Mouse (Mus musculus): ENCODE results near the gene Cenpo. TPM values are rescaled to one million over a fixed set of nuclear protein-coding genes. Genes with fewer than 3 reads are reported as not detected.
"Not testable (repeated sequence)": the region's sequence is repeated elsewhere in the genome, so short reads cannot be mapped to it uniquely, and the experiment has no call there.

The Cenpo gene
- polyA plus RNA-seq (2015; fragmentation: Nextera tagmentation; extraction: Ambion mirVana) = 15.6 TPM in 2 replicates

DNA sequence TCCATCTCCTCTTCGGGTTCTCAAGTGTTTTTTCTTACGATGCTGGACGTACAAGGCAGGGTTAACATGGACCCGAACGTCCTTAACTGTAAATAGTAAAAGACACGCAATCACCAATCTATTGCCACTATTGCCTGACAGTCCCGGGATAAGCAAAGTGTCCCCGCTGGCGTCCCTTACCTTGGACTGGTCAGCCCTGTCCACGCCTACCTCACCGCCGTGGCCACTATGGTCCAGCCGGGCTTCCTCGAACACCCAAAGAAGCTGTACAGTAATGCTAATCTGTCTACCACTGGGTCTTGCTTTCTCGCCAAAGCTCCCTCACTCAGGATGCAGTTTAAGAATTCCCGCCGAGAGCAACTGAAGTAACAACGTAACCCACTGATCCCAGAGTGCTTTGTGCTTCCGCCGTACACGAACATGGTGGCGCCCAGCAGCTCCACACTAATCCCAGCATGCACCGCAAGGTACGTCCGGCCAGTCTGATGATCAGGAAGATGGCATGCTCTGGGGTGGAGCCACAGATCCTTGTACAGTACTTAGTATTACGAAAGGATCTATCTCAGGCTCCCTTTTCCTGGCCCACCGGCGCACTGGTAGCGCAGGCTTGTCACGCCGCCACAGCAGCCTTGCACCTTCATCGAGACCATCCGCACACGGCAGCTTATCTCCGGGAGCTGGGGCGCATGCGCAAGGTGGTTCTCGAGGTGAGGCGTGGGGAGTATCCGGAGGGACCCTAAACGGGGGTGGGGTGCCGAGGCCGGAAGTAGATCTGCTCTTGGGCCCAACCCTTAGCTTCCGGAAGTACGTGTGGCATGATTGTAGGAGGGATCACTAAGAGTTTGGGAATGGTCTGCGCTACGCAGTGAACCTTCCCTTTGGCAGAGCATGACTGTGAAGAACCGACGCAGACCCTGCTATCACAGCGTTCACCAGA is at the start of gene Cenpo, which contains the start of gene Ptrhd1:
Gene Cenpo, minus strand, starts transcription at position 723 of the 937 bp plus-strand sequence.
Gene Ptrhd1, plus strand, starts transcription at position 456 of the 937 bp plus-strand sequence.
- Histone ChIP-seq H3K27ac (peak within 1 kb of the TSS; percentile 95), H3K9ac (peak within 1 kb of the TSS; percentile 73), H3K27me3 (no peaks in the 10 kb centered on the region), H3K36me3 (peaks cover 27% of the 10 kb centered on the region), H3K4me3 (peak within 1 kb of the TSS; percentile 66), H3K4me2 (replicated peaks) (peak within 1 kb of the TSS; percentile 71), H3K9me3 (no peaks in the 10 kb centered on the region), H3K4me1 (peaks cover 13% of the 10 kb centered on the region)
- under 1% methylated on average over 50 of the region's 50 CpGs for WGBS
- peak; percentile 99 for ATAC-seq (ENCODE audit: low FRiP score, low read depth)

GRCm38 (mm10) chr12:4279878-4280277 is 45.8 kb upstream of the Cenpo start:
- H3K27me3 ChIP-seq = no peaks in the 10 kb centered on the region
- 91% methylated on average over 3 of the region's 3 CpGs for WGBS
- H3K9me3 ChIP-seq = no peaks in the 10 kb centered on the region
- H3K36me3 ChIP-seq = peaks cover 9% of the 10 kb centered on the region
- ATAC-seq (ENCODE audit: low FRiP score, low read depth) = no peak
- no peak overlapping the region for H3K9ac ChIP-seq
- H3K4me1 ChIP-seq = peaks cover 10% of the 10 kb centered on the region
- no peak overlapping the region for H3K27ac ChIP-seq
- no peak overlapping the region for H3K4me2 ChIP-seq (replicated peaks)
- H3K4me3 ChIP-seq = no peak overlapping the region

DNA sequence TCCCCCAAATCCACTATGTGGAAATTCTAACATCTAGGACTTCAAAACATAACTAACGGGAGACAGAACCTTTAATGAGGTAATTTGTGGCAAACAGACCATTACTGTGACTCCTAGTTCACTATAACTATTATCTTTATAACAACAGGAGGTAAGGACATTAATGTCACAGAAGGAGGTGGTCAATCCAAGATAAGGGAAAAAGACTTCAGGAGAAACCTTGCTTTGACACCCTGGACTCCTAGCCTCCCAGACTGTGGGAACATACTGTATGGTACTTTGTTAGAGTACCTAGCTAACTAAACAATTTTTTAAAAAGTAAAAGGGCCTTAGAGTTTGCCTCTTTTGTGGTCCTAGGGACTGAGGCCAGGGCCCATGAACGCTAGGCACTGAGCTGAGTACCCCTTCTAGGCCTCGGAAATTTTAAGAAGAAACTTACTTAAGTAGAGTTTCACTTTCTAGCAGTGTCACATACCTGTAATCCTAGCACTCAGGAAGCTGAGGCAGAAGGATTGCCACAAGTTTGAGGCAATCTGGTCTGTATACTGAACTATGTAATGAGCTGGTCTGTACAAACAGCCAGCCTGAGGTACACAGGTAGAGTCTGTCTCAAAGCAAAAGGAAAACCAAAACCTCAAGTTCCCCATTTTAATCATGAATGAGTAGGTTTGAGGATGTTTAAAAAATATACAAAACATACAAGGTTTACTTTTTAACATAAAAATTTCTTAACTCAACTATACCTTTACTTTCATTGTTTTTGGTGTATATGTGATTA is 45.1 kb upstream of the Cenpo start:
- 88% methylated on average over 3 of the region's 3 CpGs for WGBS
- Histone ChIP-seq H3K4me3 (no peak overlapping the region), H3K36me3 (peaks cover 15% of the 10 kb centered on the region), H3K9me3 (no peaks in the 10 kb centered on the region), H3K4me2 (replicated peaks) (no peak overlapping the region), H3K27ac (no peak overlapping the region), H3K4me1 (peaks cover 7% of the 10 kb centered on the region), H3K27me3 (no peaks in the 10 kb centered on the region), H3K9ac (no peak overlapping the region)
- no peak for ATAC-seq (ENCODE audit: low FRiP score, low read depth)

DNA sequence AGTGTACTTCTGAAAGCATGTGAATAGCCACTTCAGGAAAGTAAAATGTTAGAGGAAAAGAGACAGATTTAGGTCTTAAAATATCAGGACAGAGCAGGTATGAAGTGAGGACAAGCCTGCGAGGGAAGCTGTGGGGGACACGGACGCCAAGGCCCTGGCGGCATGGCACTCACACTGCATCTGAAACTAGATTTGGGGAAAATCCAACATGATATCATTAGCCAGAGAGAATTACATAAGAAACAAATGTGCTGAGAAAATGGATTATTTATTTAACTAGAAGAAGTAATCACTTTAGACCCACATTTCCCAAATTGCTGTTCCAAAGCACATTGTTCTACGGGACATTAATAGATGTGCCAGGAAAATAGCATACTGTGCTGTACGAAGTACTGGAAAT is 37.0 kb upstream of the Cenpo start:
- no peaks in the 10 kb centered on the region for H3K27me3 ChIP-seq
- no peak overlapping the region for H3K4me3 ChIP-seq
- H3K9me3 ChIP-seq = peaks cover 6% of the 10 kb centered on the region; the same call in 1 of the 2 replicates
- no peak overlapping the region for H3K4me2 ChIP-seq (replicated peaks)
- 90% methylated on average over 6 of the region's 6 CpGs for WGBS
- no peak for ATAC-seq (ENCODE audit: low FRiP score, low read depth)
- H3K4me1 ChIP-seq = no peaks in the 10 kb centered on the region
- H3K36me3 ChIP-seq = peaks cover 65% of the 10 kb centered on the region
- no peak overlapping the region for H3K27ac ChIP-seq
- H3K9ac ChIP-seq = no peak overlapping the region

GRCm38 (mm10) chr12:4267765-4268164 is 33.7 kb upstream of the Cenpo start:
- Histone ChIP-seq H3K4me1 (no peaks in the 10 kb centered on the region), H3K9ac (no peak overlapping the region), H3K27me3 (no peaks in the 10 kb centered on the region), H3K4me3 (no peak overlapping the region), H3K36me3 (peaks cover 56% of the 10 kb centered on the region), H3K4me2 (replicated peaks) (no peak overlapping the region), H3K9me3 (peaks cover 6% of the 10 kb centered on the region; the same call in 1 of the 2 replicates), H3K27ac (no peak overlapping the region)
- ATAC-seq (ENCODE audit: low FRiP score, low read depth) = no peak
- WGBS = 95% methylated on average over 4 of the region's 4 CpGs

DNA sequence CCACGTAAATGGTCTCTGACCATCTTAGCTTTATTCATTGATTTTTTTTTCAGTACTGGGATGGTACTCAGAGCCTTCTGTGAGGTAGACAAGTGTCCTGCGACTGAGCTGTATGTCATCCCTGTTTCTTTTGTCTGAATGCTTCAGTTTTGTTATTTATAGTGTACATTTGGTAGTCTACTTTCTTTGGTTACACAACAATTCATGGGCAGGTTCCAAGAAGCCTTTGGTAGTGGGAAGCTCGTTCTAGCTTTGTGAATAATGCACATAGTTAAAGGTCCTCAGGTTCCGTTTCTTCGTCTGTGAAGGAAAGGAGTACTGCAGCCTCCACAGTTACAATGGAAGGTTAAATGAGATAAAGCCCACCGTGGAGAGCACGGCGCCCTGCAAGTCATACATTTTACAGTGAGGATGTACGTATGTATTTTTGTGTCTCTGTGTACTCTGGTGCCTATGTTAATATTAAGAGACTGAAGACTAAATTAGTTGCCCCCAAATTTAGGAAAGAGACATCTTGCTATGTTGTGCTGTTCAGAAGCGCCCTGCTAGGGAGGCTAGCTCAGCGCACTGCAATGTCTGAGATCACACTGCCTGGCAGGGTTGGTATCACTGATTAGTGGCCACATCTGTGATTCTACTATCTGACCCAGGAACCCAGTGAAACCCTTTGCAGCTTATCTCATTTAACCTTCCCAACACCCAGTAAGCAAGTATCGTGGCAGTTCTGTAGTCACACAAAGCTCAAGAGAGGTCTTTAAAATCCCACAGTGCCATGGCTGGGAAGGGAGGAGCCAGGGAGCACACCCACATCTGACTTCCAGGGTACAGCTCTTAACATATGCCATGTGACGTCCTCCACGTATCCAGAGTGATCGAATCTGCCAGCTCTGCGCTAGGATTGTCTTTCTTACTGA is 18.9 kb upstream of the Cenpo start:
- Histone ChIP-seq H3K36me3 (peaks cover 56% of the 10 kb centered on the region), H3K27ac (no peak overlapping the region), H3K4me3 (no peak overlapping the region), H3K9me3 (no peaks in the 10 kb centered on the region), H3K4me2 (replicated peaks) (no peak overlapping the region), H3K9ac (no peak overlapping the region), H3K4me1 (no peaks in the 10 kb centered on the region), H3K27me3 (no peaks in the 10 kb centered on the region)
- 89% methylated on average over 16 of the region's 16 CpGs for WGBS
- ATAC-seq (ENCODE audit: low FRiP score, low read depth) = no peak

GRCm38 (mm10) chr12:4249786-4250185 is 15.7 kb upstream of the Cenpo start:
- Histone ChIP-seq H3K27me3 (no peaks in the 10 kb centered on the region), H3K36me3 (peaks cover 43% of the 10 kb centered on the region), H3K9ac (no peak overlapping the region), H3K27ac (no peak overlapping the region), H3K9me3 (no peaks in the 10 kb centered on the region), H3K4me1 (no peaks in the 10 kb centered on the region), H3K4me2 (replicated peaks) (no peak overlapping the region), H3K4me3 (no peak overlapping the region)
- ATAC-seq (ENCODE audit: low FRiP score, low read depth) = no peak
- WGBS = 88% methylated on average over 6 of the region's 6 CpGs

DNA sequence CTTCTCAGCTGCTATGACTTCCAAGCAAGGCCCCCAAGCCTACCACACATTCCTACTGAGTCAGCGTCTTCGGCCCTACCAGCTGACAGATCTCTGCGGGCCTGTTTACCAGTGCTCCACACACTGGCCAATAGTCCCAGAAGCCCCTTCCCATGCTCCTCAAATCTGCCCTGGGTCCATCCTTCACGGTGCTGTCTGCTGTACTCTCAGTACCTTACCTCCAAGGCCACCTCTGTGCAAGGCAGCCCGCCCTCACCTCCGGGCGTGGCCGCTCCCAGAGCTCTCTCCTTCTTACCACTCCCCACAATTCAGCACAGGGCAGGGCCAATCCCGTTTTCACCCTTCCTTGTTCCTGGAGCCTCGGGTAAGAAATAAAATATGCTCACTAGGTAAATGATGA is 11.6 kb upstream of the Cenpo start:
- no peak overlapping the region for H3K27ac ChIP-seq
- no peak for ATAC-seq (ENCODE audit: low FRiP score, low read depth)
- H3K36me3 ChIP-seq = peaks cover 18% of the 10 kb centered on the region
- H3K4me1 ChIP-seq = no peaks in the 10 kb centered on the region
- no peaks in the 10 kb centered on the region for H3K27me3 ChIP-seq
- no peak overlapping the region for H3K4me3 ChIP-seq
- no peak overlapping the region for H3K9ac ChIP-seq
- 77% methylated on average over 10 of the region's 10 CpGs for WGBS
- no peaks in the 10 kb centered on the region for H3K9me3 ChIP-seq
- no peak overlapping the region for H3K4me2 ChIP-seq (replicated peaks)

DNA sequence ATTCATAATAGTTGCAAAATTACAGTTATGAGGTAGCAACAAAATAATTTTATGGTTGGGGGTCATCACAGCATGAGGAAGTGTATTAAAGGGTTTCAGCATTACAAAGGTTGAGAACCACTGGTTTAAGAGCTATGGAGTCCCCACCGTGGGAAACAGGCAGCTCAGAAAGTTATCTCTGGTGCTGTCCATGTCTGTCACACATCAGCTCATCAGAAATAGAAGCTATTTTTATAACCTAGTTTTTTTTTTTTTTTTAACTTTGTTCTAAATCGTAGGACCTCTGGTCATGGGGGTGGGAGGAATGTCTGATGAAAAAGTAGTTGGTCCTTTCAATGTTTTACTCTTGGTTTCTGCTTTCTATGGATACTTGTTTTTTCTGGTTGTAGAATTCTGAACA is 9.7 kb upstream of the Cenpo start:
- Histone ChIP-seq H3K9ac (no peak overlapping the region), H3K4me2 (replicated peaks) (no peak overlapping the region), H3K36me3 (peaks cover 9% of the 10 kb centered on the region), H3K4me3 (no peak overlapping the region), H3K4me1 (no peaks in the 10 kb centered on the region), H3K27ac (no peak overlapping the region), H3K27me3 (no peaks in the 10 kb centered on the region), H3K9me3 (no peaks in the 10 kb centered on the region)
- no peak for ATAC-seq (ENCODE audit: low FRiP score, low read depth)
- WGBS = 79% methylated on average over 2 of the region's 2 CpGs

- not testable (repeated sequence) for H3K9ac ChIP-seq; H3K4me3 ChIP-seq; H3K27me3 ChIP-seq; H3K4me1 ChIP-seq; H3K4me2 ChIP-seq (replicated peaks); H3K27ac ChIP-seq; H3K9me3 ChIP-seq; ATAC-seq (ENCODE audit: low FRiP score, low read depth)
- WGBS = 82% methylated on average over 8 of the region's 8 CpGs
- peaks cover 13% of the 10 kb centered on the region for H3K36me3 ChIP-seq
Measured at GRCm38 (mm10) chr12:4240281-4240680, 6.2 kb upstream of the Cenpo start.

DNA sequence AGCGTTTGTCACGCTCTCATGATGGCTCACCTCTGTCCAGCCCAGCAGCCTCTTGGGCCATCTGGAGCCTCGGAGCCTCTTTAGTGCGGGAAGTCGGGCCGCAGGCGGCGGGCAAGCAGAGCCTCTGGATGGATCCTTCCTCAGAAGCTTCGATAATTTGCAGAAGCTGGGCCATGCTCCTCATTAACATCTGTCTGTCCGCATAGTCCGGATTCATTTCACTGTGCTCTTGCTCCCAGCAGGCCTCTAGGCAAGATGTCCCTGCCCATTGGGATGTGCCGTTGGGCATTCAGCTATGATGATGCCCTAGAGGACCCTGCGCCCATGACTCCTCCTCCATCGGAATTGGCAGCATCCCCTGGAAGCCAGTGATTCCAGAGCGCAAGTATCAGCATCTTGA is 3.4 kb upstream of the Cenpo start:
- H3K9me3 ChIP-seq = no peaks in the 10 kb centered on the region

More for the DNA sequence above, 3.4 kb upstream of the Cenpo start:
- Histone ChIP-seq H3K27ac (no peak overlapping the region), H3K4me2 (replicated peaks) (no peak overlapping the region), H3K36me3 (peaks cover 13% of the 10 kb centered on the region), H3K27me3 (no peaks in the 10 kb centered on the region), H3K9ac (no peak overlapping the region), H3K4me1 (peaks cover 9% of the 10 kb centered on the region), H3K4me3 (no peak overlapping the region)
- WGBS = 94% methylated on average over 15 of the region's 15 CpGs
- ATAC-seq (ENCODE audit: low FRiP score, low read depth) = no peak

Data from limb, embryonic 13.5 days (tissue).